Comparison of ENCODE assay signal across 8 mouse cellular contexts in genomic region chr11:21033823-21034401, GRCm38 (mm10). TPM values are rescaled to one million over a fixed set of nuclear protein-coding genes. Genes with fewer than 3 reads are reported as not detected.
A peak's percentile ranks its signal among the peaks of the same experiment; 100 is the strongest.
DNase-seq lines count a peak whose midpoint lies in the region; ATAC-seq lines count a peak whose summit lies in the region.

No protein-coding gene starts in this region.

- peak overlapping the region; percentile 73 for H3K27ac ChIP-seq in kidney, embryonic 15.5 days

- peak; percentile 88 for ATAC-seq in CD4-positive, CD25-positive, alpha-beta regulatory T cell, adult 4 months
- peak; percentile 69 for ATAC-seq in kidney, embryonic 15.5 days (replicated peaks; ENCODE audit: low FRiP score)

- peak; percentile 25 for DNase-seq in 416B (ENCODE audit: low read depth)
- peak; percentile 20 for DNase-seq in gastrocnemius, postnatal 25 days
- DNase-seq in lung, postnatal 14 days = peak; percentile 63
- DNase-seq in splenic B cell, adult 2 months (ENCODE audit: low read depth, low spot score) = peak; percentile 15
- DNase-seq in cerebellum, postnatal 4 days (ENCODE audit: low spot score in 2 of 2) = no peak
- DNase-seq in right cerebral cortex, adult 2 months (ENCODE audit: low spot score in 2 of 2) = no peak

- H3K4me2 ChIP-seq in kidney, embryonic 15.5 days = peak overlapping the region; percentile 37

- H3K27me3 ChIP-seq in kidney, embryonic 15.5 days = no peaks in the 10 kb centered on the region
- no peaks in the 10 kb centered on the region for H3K27me3 ChIP-seq in splenic B cell, adult 2 months (ENCODE audit: control insufficient read depth, insufficient read depth, low read length, poor library complexity, severe bottlenecking)

- no peak overlapping the region for H3K9ac ChIP-seq in kidney, embryonic 15.5 days

- H3K36me3 ChIP-seq in kidney, embryonic 15.5 days = no peaks in the 10 kb centered on the region
- no peaks in the 10 kb centered on the region for H3K36me3 ChIP-seq in splenic B cell, adult 2 months (ENCODE audit: control insufficient read depth, insufficient read depth, low read length, poor library complexity, severe bottlenecking)

- no peak overlapping the region for H3K4me3 ChIP-seq in kidney, embryonic 15.5 days (replicated peaks)

- no peaks in the 10 kb centered on the region for H3K9me3 ChIP-seq in kidney, embryonic 15.5 days (replicated peaks)

- WGBS in kidney, embryonic 15.5 days = 14% methylated on average over 11 of the region's 11 CpGs

- peaks cover 26% of the 10 kb centered on the region for H3K4me1 ChIP-seq in kidney, embryonic 15.5 days

RNA-seq across cellular contexts. Expression of gene Peli1, which starts 57.2 kb away (rescaled TPM):
- 10 to 100 TPM; 72.2 to 96.4 TPM for polyA plus RNA-seq in CD4-positive, CD25-positive, alpha-beta regulatory T cell, adult 4 months (2017; shearing (Covaris generic))
- total RNA-seq in gastrocnemius, postnatal 25 days (2021) = 10 to 100 TPM in 1 of 2 experiments, 1 to 10 TPM in 1; 7.6 to 12.6 TPM
- polyA plus RNA-seq in kidney, embryonic 15.5 days (2015; fragmentation: Nextera tagmentation; extraction: Ambion mirVana) = 44.3 and 45.4 TPM in 2 replicates

Comparison
In these comparisons a context has a peak if more than half of its experiments do, and no peak if none do; other contexts are left out.
1. DNase-seq: peak in 416B (single experiment), gastrocnemius, postnatal 25 days (single experiment), lung, postnatal 14 days (single experiment) and splenic B cell, adult 2 months (single experiment); none in cerebellum, postnatal 4 days (0 of 2) and right cerebral cortex, adult 2 months (0 of 2).